Comparison of ENCODE assay signal across 8 mouse cellular contexts in genomic region chr12:41023511-41024421, GRCm38 (mm10). TPM values are rescaled to one million over a fixed set of nuclear protein-coding genes. Genes with fewer than 3 reads are reported as not detected.
DNase-seq lines count a peak whose midpoint lies in the region; ATAC-seq lines count a peak whose summit lies in the region.

Gene Immp2l, plus strand, starts transcription at chr12:41024090.

- peak within 1 kb of the TSS; percentile 85 for H3K4me3 ChIP-seq in hindbrain, embryonic 16.5 days (ENCODE audit: low read length)
- peak within 1 kb of the TSS; percentile 38 for H3K4me3 ChIP-seq in macrophage (ENCODE audit: inconsistent target)

- peak within 1 kb of the TSS; percentile 79 for H3K27ac ChIP-seq in hindbrain, embryonic 16.5 days (ENCODE audit: low read depth, low read length)
- H3K27ac ChIP-seq in macrophage, result no peak within 1 kb of the TSS

- H3K36me3 ChIP-seq in hindbrain, embryonic 16.5 days (ENCODE audit: control insufficient read depth, insufficient read depth, low read length), result no peaks in the 10 kb centered on the region
- no peaks in the 10 kb centered on the region for H3K36me3 ChIP-seq in macrophage (ENCODE audit: inconsistent target)

- peak within 1 kb of the TSS; percentile 65 for H3K4me2 ChIP-seq in hindbrain, embryonic 16.5 days (ENCODE audit: low read length)

- no peaks in the 10 kb centered on the region for H3K79me2 ChIP-seq in macrophage (ENCODE audit: inconsistent target)

- peak; percentile 97 for ATAC-seq in hindbrain, embryonic 16.5 days

- H3K4me1 ChIP-seq in hindbrain, embryonic 16.5 days (ENCODE audit: control insufficient read depth, insufficient read depth, low read depth, low read length), result peaks cover 4% of the 10 kb centered on the region

- H3K9me3 ChIP-seq in hindbrain, embryonic 16.5 days (ENCODE audit: control insufficient read depth, low read length), result no peaks in the 10 kb centered on the region

- H3K27me3 ChIP-seq in hindbrain, embryonic 16.5 days (replicated peaks; ENCODE audit: control insufficient read depth, insufficient read depth, low read length), result no peaks in the 10 kb centered on the region

- 3% methylated on average over 61 of the region's 68 CpGs for WGBS in hindbrain, embryonic 16.5 days
- 1% methylated on average over 65 of the region's 68 CpGs for WGBS in macrophage (ENCODE audit: missing documents)

- H3K9ac ChIP-seq in hindbrain, embryonic 16.5 days (ENCODE audit: low read depth, low read length), result peak within 1 kb of the TSS; percentile 89

- DNase-seq in WW6 (ENCODE audit: low read depth, low spot score), result peak; percentile 85
- DNase-seq in cerebellum, postnatal 4 days (ENCODE audit: low spot score in 2 of 2), result peak; percentile 78 to 93
- peak; percentile 95 for DNase-seq in gastrocnemius, adult 18-20 months (ENCODE audit: low spot score)
- peak; percentile 93 to 94 for DNase-seq in left cerebral cortex, adult 18-20 months (ENCODE audit: low spot score in 2 of 2)
- peak; percentile 95 for DNase-seq in right cerebral cortex, adult 18-20 months
- peak; percentile 71 for DNase-seq in urinary bladder, postnatal 10 days (ENCODE audit: low spot score)

RNA-seq across cellular contexts. Expression of gene Immp2l, which starts in this region (rescaled TPM):
- total RNA-seq in gastrocnemius, adult 18-20 months (2021), result 10 to 100 TPM; 10.8 to 12.0 TPM
- polyA plus RNA-seq in hindbrain, embryonic 16.5 days (2015; fragmentation: Nextera tagmentation; extraction: Ambion mirVana), result 5.7 and 6.5 TPM in 2 replicates
- 10 to 100 TPM in 1 of 2 experiments, 1 to 10 TPM in 1; 8.5 to 10.9 TPM for total RNA-seq in left cerebral cortex, adult 18-20 months (2021)
- 10 to 100 TPM in 9 of 26 experiments, 1 to 10 TPM in 15, under 1 TPM in 1, not detected in 1; 0.67 to 26.6 (median 9.2) TPM for total RNA-seq in macrophage (2018; cell fraction: chromatin; rRNA removed)
- total RNA-seq in macrophage (2018; cell fraction: cytosol; rRNA removed), result 1 to 10 TPM in 12 of 26 experiments, under 1 TPM in 14; 0.47 to 4.4 (median 0.94) TPM
- 10 to 100 TPM in 7 of 26 experiments, 1 to 10 TPM in 15, under 1 TPM in 2, not detected in 2; 0.48 to 25.5 (median 5.9) TPM for total RNA-seq in macrophage (2018; cell fraction: nucleus; rRNA removed)
- polyA plus RNA-seq in macrophage (2018), result 2.1 to 3.1 TPM (median 2.7 TPM) in 3 replicates
